9 mouse cellular contexts compared by ENCODE assay signal in genomic region chr4:98107936-98108675, GRCm38 (mm10).
A peak's percentile ranks its signal among the peaks of the same experiment; 100 is the strongest.
DNase-seq lines count a peak whose midpoint lies in the region; ATAC-seq lines count a peak whose summit lies in the region.
"Had no signal": no experiment of that assay in that cellular context is flagged by ENCODE, and none has a peak within 500 bp of the region (broad histone marks: within the 10 kb centered on the region; RNA-seq: fewer than 3 reads in every experiment).

No protein-coding gene starts in this region.

- no peaks in the 10 kb centered on the region for H3K27me3 ChIP-seq in heart, embryonic 13.5 days (replicated peaks)
- H3K27me3 ChIP-seq in embryonic facial prominence, embryonic 11.5 days (ENCODE audit: control insufficient read depth, insufficient read depth, low read length) = no peaks in the 10 kb centered on the region
- no peaks in the 10 kb centered on the region for H3K27me3 ChIP-seq in hindbrain, embryonic 11.5 days (ENCODE audit: control insufficient read depth, insufficient read depth, low read length)
- no peaks in the 10 kb centered on the region; the same call in 1 of the 2 replicates for H3K27me3 ChIP-seq in midbrain, embryonic 15.5 days (replicated peaks)
- H3K27me3 ChIP-seq: CH12.LX had no signal

- no peak for ATAC-seq in heart, embryonic 13.5 days (ENCODE audit: extremely low read depth, insufficient number of reproducible peaks, low FRiP score, low TSS enrichment)
- no peak for ATAC-seq in embryonic facial prominence, embryonic 11.5 days (replicated peaks; ENCODE audit: insufficient number of reproducible peaks, low FRiP score, low TSS enrichment, low read depth)
- ATAC-seq in hindbrain, embryonic 11.5 days (ENCODE audit: low FRiP score) = peak; percentile 65
- no peak for ATAC-seq in midbrain, embryonic 15.5 days (replicated peaks)
- ATAC-seq in megakaryocyte progenitor cell, adult 5-6 weeks (replicated peaks; ENCODE audit: poor library complexity) = no peak

- peak overlapping the region; percentile 42 for H3K9ac ChIP-seq in heart, embryonic 13.5 days
- H3K9ac ChIP-seq in embryonic facial prominence, embryonic 11.5 days (replicated peaks; ENCODE audit: low read length) = no peak overlapping the region
- H3K9ac ChIP-seq in hindbrain, embryonic 11.5 days (ENCODE audit: low read depth, low read length) = no peak overlapping the region
- H3K9ac ChIP-seq in midbrain, embryonic 15.5 days = no peak overlapping the region

- peaks cover 62% of the 10 kb centered on the region for H3K4me1 ChIP-seq in heart, embryonic 13.5 days
- peaks cover 6% of the 10 kb centered on the region for H3K4me1 ChIP-seq in embryonic facial prominence, embryonic 11.5 days (ENCODE audit: control insufficient read depth, insufficient read depth, low read length)
- peaks cover 21% of the 10 kb centered on the region for H3K4me1 ChIP-seq in hindbrain, embryonic 11.5 days (replicated peaks; ENCODE audit: control insufficient read depth, insufficient read depth, low read length)
- H3K4me1 ChIP-seq in midbrain, embryonic 15.5 days = peaks cover 54% of the 10 kb centered on the region

- WGBS in heart, embryonic 13.5 days = 32% methylated on average over 9 of the region's 9 CpGs
- WGBS in embryonic facial prominence, embryonic 11.5 days = 9% methylated on average over 9 of the region's 9 CpGs
- WGBS in hindbrain, embryonic 11.5 days = 8% methylated on average over 9 of the region's 9 CpGs
- WGBS in midbrain, embryonic 15.5 days = 5% methylated on average over 9 of the region's 9 CpGs

- H3K4me2 ChIP-seq in heart, embryonic 13.5 days = peak overlapping the region; percentile 27; the same call in 1 of the 2 replicates
- no peak overlapping the region for H3K4me2 ChIP-seq in embryonic facial prominence, embryonic 11.5 days (ENCODE audit: low read depth, low read length)
- H3K4me2 ChIP-seq in hindbrain, embryonic 11.5 days (replicated peaks; ENCODE audit: low read depth, low read length) = no peak overlapping the region
- peak overlapping the region; percentile 20 for H3K4me2 ChIP-seq in midbrain, embryonic 15.5 days

- no peaks in the 10 kb centered on the region for H3K9me3 ChIP-seq in heart, embryonic 13.5 days
- no peaks in the 10 kb centered on the region for H3K9me3 ChIP-seq in embryonic facial prominence, embryonic 11.5 days (replicated peaks; ENCODE audit: control insufficient read depth, low read length)
- no peaks in the 10 kb centered on the region for H3K9me3 ChIP-seq in hindbrain, embryonic 11.5 days (ENCODE audit: control insufficient read depth, low read length)
- H3K9me3 ChIP-seq in midbrain, embryonic 15.5 days = no peaks in the 10 kb centered on the region

- peak overlapping the region; percentile 80 for H3K27ac ChIP-seq in heart, embryonic 13.5 days (replicated peaks)
- peak overlapping the region; percentile 82 for H3K27ac ChIP-seq in embryonic facial prominence, embryonic 11.5 days (replicated peaks; ENCODE audit: low read depth, low read length)
- H3K27ac ChIP-seq in hindbrain, embryonic 11.5 days (ENCODE audit: low read depth, low read length) = peak overlapping the region; percentile 87
- peak overlapping the region; percentile 71 for H3K27ac ChIP-seq in midbrain, embryonic 15.5 days

- H3K4me3 ChIP-seq in heart, embryonic 13.5 days = no peak overlapping the region
- H3K4me3 ChIP-seq in embryonic facial prominence, embryonic 11.5 days (ENCODE audit: low read depth, low read length) = no peak overlapping the region
- H3K4me3 ChIP-seq in hindbrain, embryonic 11.5 days (ENCODE audit: low read depth, low read length) = no peak overlapping the region
- H3K4me3 ChIP-seq in midbrain, embryonic 15.5 days = no peak overlapping the region

- H3K36me3 ChIP-seq in heart, embryonic 13.5 days = peaks cover 10% of the 10 kb centered on the region
- no peaks in the 10 kb centered on the region for H3K36me3 ChIP-seq in embryonic facial prominence, embryonic 11.5 days (replicated peaks; ENCODE audit: control insufficient read depth, insufficient read depth, low read depth, low read length)
- H3K36me3 ChIP-seq in hindbrain, embryonic 11.5 days (ENCODE audit: control insufficient read depth, insufficient read depth, low read length) = no peaks in the 10 kb centered on the region
- H3K36me3 ChIP-seq in midbrain, embryonic 15.5 days (replicated peaks) = no peaks in the 10 kb centered on the region

- DNase-seq in heart, adult 9 months (ENCODE audit: low spot score in 2 of 2) = no peak
- DNase-seq in embryonic facial prominence, embryonic 11.5 days (ENCODE audit: low spot score) = peak; percentile 70
- peak; percentile 57 for DNase-seq in hindbrain, embryonic 11.5 days (ENCODE audit: low spot score)
- DNase-seq in testis, postnatal 14 days (ENCODE audit: low spot score) = no peak
- DNase-seq in layer of hippocampus, adult 9-10 months (ENCODE audit: low spot score) = no peak

Comparison
In these comparisons a context has a peak if more than half of its experiments do, and no peak if none do; other contexts are left out.
1. H3K4me2 ChIP-seq: peak in heart, embryonic 13.5 days (single experiment) and midbrain, embryonic 15.5 days (single experiment); none in embryonic facial prominence, embryonic 11.5 days (single experiment) and hindbrain, embryonic 11.5 days (single experiment).
2. DNase-seq: peak in embryonic facial prominence, embryonic 11.5 days (single experiment) and hindbrain, embryonic 11.5 days (single experiment); none in heart, adult 9 months (0 of 2), testis, postnatal 14 days (single experiment) and layer of hippocampus, adult 9-10 months (single experiment).
3. Peak in every context shown above with its lines, with median percentiles within 50 percentile points of each other: H3K27ac ChIP-seq.